Mouse (Mus musculus): ENCODE data around the gene Atg7. TPM values are rescaled to one million over a fixed set of nuclear protein-coding genes. Genes with fewer than 3 reads are reported as not detected.

Atg7 gene
- total RNA-seq, 1 experiment: 14.6 TPM

GRCm38 (mm10) chr6:114800291-114800965, 157.5 kb downstream of the Atg7 start:
- Histone ChIP-seq H3K9me3 (ENCODE audit: control insufficient read depth, insufficient read depth, low read depth, low read length) (no peaks in the 10 kb centered on the region), H3K4me1 (ENCODE audit: control insufficient read depth in 2 of 2, insufficient read depth in 2 of 2, low read length in 2 of 2, poor library complexity in 1 of 2) (no peaks in the 10 kb centered on the region), H3K4me3 (ENCODE audit: insufficient read depth in 1 of 2, low read depth in 1 of 2, low read length in 2 of 2, poor library complexity in 1 of 2, severe bottlenecking in 1 of 2) (no peak overlapping the region), H3K36me3 (ENCODE audit: control insufficient read depth, insufficient read depth, low read length, poor library complexity, severe bottlenecking) (no peaks in the 10 kb centered on the region), H3K9ac (ENCODE audit: insufficient read depth, low read depth, low read length, poor library complexity, severe bottlenecking) (no peak overlapping the region), H3K27ac (ENCODE audit: insufficient read depth, low read depth, low read length, poor library complexity, severe bottlenecking) (no peak overlapping the region)
- no peak for DNase-seq (ENCODE audit: low read depth, low spot score)
- in situ Hi-C loops (cut with MboI; ENCODE audit: low sequenced_read_pairs in 2 of 2, unreplicated experiment in 2 of 2): no loop called here
- no peak for TF ChIP-seq MAFK (IDR thresholded peaks at IDR 0.05; ENCODE audit: insufficient read depth, low read depth, low read length)

DNA sequence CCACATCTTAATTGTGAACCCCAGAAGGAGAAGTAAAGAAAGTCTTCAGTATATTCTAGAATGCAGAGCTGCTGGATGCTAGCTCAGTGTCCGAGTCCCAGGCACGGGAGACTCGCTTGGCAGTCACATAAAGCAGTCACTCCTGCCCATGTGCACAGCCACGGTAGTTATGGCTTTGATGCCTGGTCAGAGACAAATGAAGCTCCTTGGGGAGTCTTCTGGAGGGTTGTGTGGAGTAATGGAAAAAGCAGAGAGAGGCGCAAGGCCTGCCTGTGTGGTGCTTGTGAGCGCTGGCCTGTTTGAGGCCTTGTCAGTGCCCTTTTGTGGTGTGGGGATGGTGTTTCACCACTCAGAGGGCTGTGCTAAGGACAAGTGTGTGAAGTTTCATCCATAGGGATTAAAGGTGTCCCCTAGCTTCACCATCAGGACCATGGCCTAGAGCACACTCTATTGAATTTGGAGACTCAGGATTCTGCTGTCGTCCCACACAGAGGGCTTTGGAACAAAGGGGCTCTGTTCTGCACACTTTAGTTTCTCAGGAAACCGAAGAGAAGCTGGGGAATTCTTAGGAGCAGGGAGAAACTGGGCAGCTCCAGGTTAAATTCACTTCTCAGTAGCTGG, 161.1 kb downstream of the Atg7 start:
- no peak for DNase-seq (ENCODE audit: low read depth, low spot score)
- in situ Hi-C loops (cut with MboI; ENCODE audit: low sequenced_read_pairs in 2 of 2, unreplicated experiment in 2 of 2): no loop called here
- Histone ChIP-seq H3K4me1 (ENCODE audit: control insufficient read depth in 2 of 2, insufficient read depth in 2 of 2, low read length in 2 of 2, poor library complexity in 1 of 2) (no peaks in the 10 kb centered on the region), H3K27ac (ENCODE audit: insufficient read depth, low read depth, low read length, poor library complexity, severe bottlenecking) (no peak overlapping the region), H3K9me3 (ENCODE audit: control insufficient read depth, insufficient read depth, low read depth, low read length) (no peaks in the 10 kb centered on the region), H3K4me3 (ENCODE audit: insufficient read depth in 1 of 2, low read depth in 1 of 2, low read length in 2 of 2, poor library complexity in 1 of 2, severe bottlenecking in 1 of 2) (no peak overlapping the region), H3K9ac (ENCODE audit: insufficient read depth, low read depth, low read length, poor library complexity, severe bottlenecking) (no peak overlapping the region), H3K36me3 (ENCODE audit: control insufficient read depth, insufficient read depth, low read length, poor library complexity, severe bottlenecking) (no peaks in the 10 kb centered on the region)
- TF ChIP-seq MAFK (IDR thresholded peaks at IDR 0.05; ENCODE audit: insufficient read depth, low read depth, low read length): no peak
- TF ChIP-seq HCFC1 (IDR thresholded peaks at IDR 0.05; ENCODE audit: borderline replicate concordance, insufficient read depth, low read length): no peak
- TF ChIP-seq ZNF384 (IDR thresholded peaks at IDR 0.05; ENCODE audit: low read depth, low read length): no peak
- TF ChIP-seq CHD2 (IDR thresholded peaks at IDR 0.05; ENCODE audit: low read depth, low read length): no peak
- no peak for TF ChIP-seq ZC3H11A (IDR thresholded peaks at IDR 0.05; ENCODE audit: borderline replicate concordance, low read depth, low read length)

DNA sequence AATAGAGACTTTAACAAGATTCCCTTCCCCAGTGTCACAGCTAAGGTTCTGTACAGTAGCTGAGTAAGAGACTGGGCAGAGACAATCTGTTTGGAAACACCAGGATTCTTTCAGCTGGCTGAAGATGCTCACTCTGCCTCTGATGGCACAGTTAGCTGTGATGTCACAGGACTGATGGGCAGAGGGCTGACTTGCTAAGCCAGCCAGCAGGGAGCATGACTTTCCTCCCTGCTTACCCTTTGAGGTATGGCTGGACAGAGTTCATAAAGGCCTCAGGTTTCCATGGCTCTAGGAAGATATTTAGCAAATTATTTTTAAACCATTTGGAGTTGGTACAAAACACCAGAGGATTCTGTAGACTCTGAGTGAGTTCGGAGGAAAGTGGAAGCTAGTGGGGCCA, 162.0 kb downstream of the Atg7 start:
- H3K9me3 ChIP-seq (ENCODE audit: control insufficient read depth, insufficient read depth, low read depth, low read length): no peaks in the 10 kb centered on the region
- H3K36me3 ChIP-seq (ENCODE audit: control insufficient read depth, insufficient read depth, low read length, poor library complexity, severe bottlenecking): no peaks in the 10 kb centered on the region
- in situ Hi-C loops (cut with MboI; ENCODE audit: low sequenced_read_pairs in 2 of 2, unreplicated experiment in 2 of 2): no loop called here
- no peak overlapping the region for H3K9ac ChIP-seq (ENCODE audit: insufficient read depth, low read depth, low read length, poor library complexity, severe bottlenecking)
- H3K27ac ChIP-seq (ENCODE audit: insufficient read depth, low read depth, low read length, poor library complexity, severe bottlenecking): no peak overlapping the region
- TF ChIP-seq MAFK (IDR thresholded peaks at IDR 0.05; ENCODE audit: insufficient read depth, low read depth, low read length) (no peak), HCFC1 (IDR thresholded peaks at IDR 0.05; ENCODE audit: borderline replicate concordance, insufficient read depth, low read length) (no peak), CHD2 (IDR thresholded peaks at IDR 0.05; ENCODE audit: low read depth, low read length) (no peak), ZNF384 (IDR thresholded peaks at IDR 0.05; ENCODE audit: low read depth, low read length) (no peak), ZC3H11A (IDR thresholded peaks at IDR 0.05; ENCODE audit: borderline replicate concordance, low read depth, low read length) (no peak)
- DNase-seq (ENCODE audit: low read depth, low spot score): no peak
- H3K4me1 ChIP-seq (ENCODE audit: control insufficient read depth in 2 of 2, insufficient read depth in 2 of 2, low read length in 2 of 2, poor library complexity in 1 of 2): no peaks in the 10 kb centered on the region
- H3K4me3 ChIP-seq (ENCODE audit: insufficient read depth in 1 of 2, low read depth in 1 of 2, low read length in 2 of 2, poor library complexity in 1 of 2, severe bottlenecking in 1 of 2): no peak overlapping the region

GRCm38 (mm10) chr6:114805927-114806326, 163.0 kb downstream of the Atg7 start:
- Histone ChIP-seq H3K4me1 (ENCODE audit: control insufficient read depth in 2 of 2, insufficient read depth in 2 of 2, low read length in 2 of 2, poor library complexity in 1 of 2) (no peaks in the 10 kb centered on the region), H3K36me3 (ENCODE audit: control insufficient read depth, insufficient read depth, low read length, poor library complexity, severe bottlenecking) (no peaks in the 10 kb centered on the region), H3K9ac (ENCODE audit: insufficient read depth, low read depth, low read length, poor library complexity, severe bottlenecking) (no peak overlapping the region), H3K4me3 (ENCODE audit: insufficient read depth in 1 of 2, low read depth in 1 of 2, low read length in 2 of 2, poor library complexity in 1 of 2, severe bottlenecking in 1 of 2) (no peak overlapping the region), H3K9me3 (ENCODE audit: control insufficient read depth, insufficient read depth, low read depth, low read length) (no peaks in the 10 kb centered on the region), H3K27ac (ENCODE audit: insufficient read depth, low read depth, low read length, poor library complexity, severe bottlenecking) (no peak overlapping the region)
- in situ Hi-C loops (cut with MboI; ENCODE audit: low sequenced_read_pairs in 2 of 2, unreplicated experiment in 2 of 2): no loop called here
- no peak for TF ChIP-seq MAFK (IDR thresholded peaks at IDR 0.05; ENCODE audit: insufficient read depth, low read depth, low read length)
- TF ChIP-seq CHD2 (IDR thresholded peaks at IDR 0.05; ENCODE audit: low read depth, low read length): no peak
- no peak for TF ChIP-seq ZNF384 (IDR thresholded peaks at IDR 0.05; ENCODE audit: low read depth, low read length)
- TF ChIP-seq ZC3H11A (IDR thresholded peaks at IDR 0.05; ENCODE audit: borderline replicate concordance, low read depth, low read length): no peak
- TF ChIP-seq HCFC1 (IDR thresholded peaks at IDR 0.05; ENCODE audit: borderline replicate concordance, insufficient read depth, low read length): no peak
- DNase-seq (ENCODE audit: low read depth, low spot score): no peak
